Mouse (Mus musculus): ENCODE measurements around the gene Mctp2. TPM values are rescaled to one million over a fixed set of nuclear protein-coding genes. Genes with fewer than 3 reads are reported as not detected.

Gene Mctp2
- polyA plus RNA-seq, 1 experiment = 1.4 TPM

- no peak for TF ChIP-seq POLR2A (IDR thresholded peaks at IDR 0.05; ENCODE audit: low read depth, low read length)
- no peak for TF ChIP-seq CTCF (IDR thresholded peaks at IDR 0.05; ENCODE audit: borderline replicate concordance, insufficient read depth, low read length)
- Histone ChIP-seq H3K4me1 (ENCODE audit: control insufficient read depth, insufficient read depth, low read length) (peaks cover 3% of the 10 kb centered on the region; the same call in 1 of the 2 replicates), H3K4me3 (ENCODE audit: insufficient read depth, low read length) (no peak overlapping the region), H3K27ac (ENCODE audit: insufficient read depth, low read length) (no peak overlapping the region)
These were observed 197.6 kb downstream of the Mctp2 start for GRCm38 (mm10) chr7:72108639-72109399.

- no peak for TF ChIP-seq CTCF (IDR thresholded peaks at IDR 0.05; ENCODE audit: borderline replicate concordance, insufficient read depth, low read length)
- no peak for TF ChIP-seq POLR2A (IDR thresholded peaks at IDR 0.05; ENCODE audit: low read depth, low read length)
- Histone ChIP-seq H3K4me1 (ENCODE audit: control insufficient read depth, insufficient read depth, low read length) (no peaks in the 10 kb centered on the region), H3K27ac (ENCODE audit: insufficient read depth, low read length) (no peak overlapping the region), H3K4me3 (ENCODE audit: insufficient read depth, low read length) (no peak overlapping the region)
These were observed 202.2 kb downstream of the Mctp2 start for GRCm38 (mm10) chr7:72104170-72104569.

- TF ChIP-seq CTCF (IDR thresholded peaks at IDR 0.05; ENCODE audit: borderline replicate concordance, insufficient read depth, low read length) (no peak), POLR2A (IDR thresholded peaks at IDR 0.05; ENCODE audit: low read depth, low read length) (no peak)
- H3K4me1 ChIP-seq (ENCODE audit: control insufficient read depth, insufficient read depth, low read length) = peaks cover 3% of the 10 kb centered on the region; the same call in 1 of the 2 replicates
- no peak overlapping the region for H3K4me3 ChIP-seq (ENCODE audit: insufficient read depth, low read length)
- no peak overlapping the region for H3K27ac ChIP-seq (ENCODE audit: insufficient read depth, low read length)
These were observed 202.8 kb downstream of the Mctp2 start for GRCm38 (mm10) chr7:72103654-72104053.

GRCm38 (mm10) chr7:72100683-72101082 lies 205.7 kb downstream of the Mctp2 start:
- Histone ChIP-seq H3K4me1 (ENCODE audit: control insufficient read depth, insufficient read depth, low read length) (peaks cover 10% of the 10 kb centered on the region), H3K27ac (ENCODE audit: insufficient read depth, low read length) (no peak overlapping the region), H3K4me3 (ENCODE audit: insufficient read depth, low read length) (no peak overlapping the region)
- TF ChIP-seq POLR2A (IDR thresholded peaks at IDR 0.05; ENCODE audit: low read depth, low read length) = no peak
- no peak for TF ChIP-seq CTCF (IDR thresholded peaks at IDR 0.05; ENCODE audit: borderline replicate concordance, insufficient read depth, low read length)

- Histone ChIP-seq H3K4me3 (ENCODE audit: insufficient read depth, low read length) (no peak overlapping the region), H3K4me1 (ENCODE audit: control insufficient read depth, insufficient read depth, low read length) (peaks cover 10% of the 10 kb centered on the region), H3K27ac (ENCODE audit: insufficient read depth, low read length) (no peak overlapping the region)
- TF ChIP-seq POLR2A (IDR thresholded peaks at IDR 0.05; ENCODE audit: low read depth, low read length) (no peak), CTCF (IDR thresholded peaks at IDR 0.05; ENCODE audit: borderline replicate concordance, insufficient read depth, low read length) (no peak)
These were observed 207.8 kb downstream of the Mctp2 start for GRCm38 (mm10) chr7:72098603-72099002.

GRCm38 (mm10) chr7:72096973-72097372 lies 209.4 kb downstream of the Mctp2 start:
- Histone ChIP-seq H3K27ac (ENCODE audit: insufficient read depth, low read length) (no peak overlapping the region), H3K4me1 (ENCODE audit: control insufficient read depth, insufficient read depth, low read length) (peaks cover 10% of the 10 kb centered on the region), H3K4me3 (ENCODE audit: insufficient read depth, low read length) (no peak overlapping the region)
- TF ChIP-seq CTCF (IDR thresholded peaks at IDR 0.05; ENCODE audit: borderline replicate concordance, insufficient read depth, low read length) = no peak
- TF ChIP-seq POLR2A (IDR thresholded peaks at IDR 0.05; ENCODE audit: low read depth, low read length) = no peak

GRCm38 (mm10) chr7:72096433-72096832 lies 210.0 kb downstream of the Mctp2 start:
- TF ChIP-seq CTCF (IDR thresholded peaks at IDR 0.05; ENCODE audit: borderline replicate concordance, insufficient read depth, low read length) (no peak), POLR2A (IDR thresholded peaks at IDR 0.05; ENCODE audit: low read depth, low read length) (no peak)
- Histone ChIP-seq H3K4me1 (ENCODE audit: control insufficient read depth, insufficient read depth, low read length) (peaks cover 10% of the 10 kb centered on the region), H3K4me3 (ENCODE audit: insufficient read depth, low read length) (no peak overlapping the region), H3K27ac (ENCODE audit: insufficient read depth, low read length) (no peak overlapping the region)

- Histone ChIP-seq H3K27ac (ENCODE audit: insufficient read depth, low read length) (no peak overlapping the region), H3K4me1 (ENCODE audit: control insufficient read depth, insufficient read depth, low read length) (no peaks in the 10 kb centered on the region), H3K4me3 (ENCODE audit: insufficient read depth, low read length) (no peak overlapping the region)
- TF ChIP-seq POLR2A (IDR thresholded peaks at IDR 0.05; ENCODE audit: low read depth, low read length) = no peak
- TF ChIP-seq CTCF (IDR thresholded peaks at IDR 0.05; ENCODE audit: borderline replicate concordance, insufficient read depth, low read length) = no peak
These were observed 216.8 kb downstream of the Mctp2 start for GRCm38 (mm10) chr7:72089463-72090175.

GRCm38 (mm10) chr7:72080705-72081104 lies 225.7 kb downstream of the Mctp2 start:
- H3K27ac ChIP-seq (ENCODE audit: insufficient read depth, low read length) = no peak overlapping the region
- TF ChIP-seq POLR2A (IDR thresholded peaks at IDR 0.05; ENCODE audit: low read depth, low read length) (no peak), CTCF (IDR thresholded peaks at IDR 0.05; ENCODE audit: borderline replicate concordance, insufficient read depth, low read length) (no peak)
- H3K4me1 ChIP-seq (ENCODE audit: control insufficient read depth, insufficient read depth, low read length) = no peaks in the 10 kb centered on the region
- H3K4me3 ChIP-seq (ENCODE audit: insufficient read depth, low read length) = no peak overlapping the region

GRCm38 (mm10) chr7:72078896-72079295 lies 227.5 kb downstream of the Mctp2 start:
- no peak overlapping the region for H3K4me3 ChIP-seq (ENCODE audit: insufficient read depth, low read length)
- TF ChIP-seq POLR2A (IDR thresholded peaks at IDR 0.05; ENCODE audit: low read depth, low read length) (no peak), CTCF (IDR thresholded peaks at IDR 0.05; ENCODE audit: borderline replicate concordance, insufficient read depth, low read length) (no peak)
- no peaks in the 10 kb centered on the region for H3K4me1 ChIP-seq (ENCODE audit: control insufficient read depth, insufficient read depth, low read length)
- H3K27ac ChIP-seq (ENCODE audit: insufficient read depth, low read length) = no peak overlapping the region
